Mouse (Mus musculus) gastrocnemius, adult 18-20 months (tissue): ENCODE measurements at regions not wholly inside any gene's neighbourhood (a gene's known extent, or its start where the extent isn't known, plus 50 kb on each side); places are given as distances from the start of the nearest gene placed in this dataset.
A peak's percentile ranks its signal among the peaks of the same experiment; 100 is the strongest.
"Not testable (repeated sequence)": the region's sequence is repeated elsewhere in the genome, so short reads cannot be mapped to it uniquely, and the experiment has no call there.

Experiments used
- DNase-seq: peaks from one replicate; pipeline ENCODE4 v3.0.0; 2021; ENCODE audit warnings: low spot score

GRCm38 (mm10) chr10:96240591-96240990 lies 104.2 kb downstream of the Gm5426 start:
- no peak for DNase-seq

- no peak for DNase-seq
Observed at GRCm38 (mm10) chr10:96253671-96254070, 117.3 kb downstream of the Gm5426 start.

DNA sequence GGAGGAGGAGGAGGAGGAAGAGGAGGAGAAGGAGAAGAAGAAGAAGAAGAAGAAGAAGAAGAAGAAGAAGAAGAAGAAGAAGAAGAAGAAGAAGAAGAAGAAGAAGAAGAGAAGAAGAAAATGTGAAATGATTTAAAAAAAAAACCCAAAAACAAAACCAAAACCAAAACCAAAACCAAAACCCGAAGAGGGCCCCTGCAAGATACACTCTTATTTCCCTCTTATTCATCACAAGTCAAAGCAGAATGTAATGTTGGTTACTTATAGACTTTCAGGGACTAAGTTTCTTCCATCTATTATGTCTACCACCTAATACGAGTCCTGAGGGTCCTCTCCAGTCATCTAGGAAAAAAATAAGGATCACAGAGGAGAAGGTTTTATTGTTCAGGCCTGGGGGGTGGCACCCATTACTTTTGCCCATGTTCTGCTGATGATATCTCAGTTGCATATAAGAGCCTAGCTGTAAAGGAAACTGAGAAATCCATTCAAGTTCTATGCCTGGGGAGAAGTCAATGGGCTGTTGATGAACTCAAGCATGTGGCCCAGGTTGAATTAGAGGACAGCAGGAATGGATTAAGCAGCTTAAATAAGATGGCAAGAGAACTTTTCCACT lies 118.0 kb downstream of the Gm5426 start:
- no peak for DNase-seq

DNA sequence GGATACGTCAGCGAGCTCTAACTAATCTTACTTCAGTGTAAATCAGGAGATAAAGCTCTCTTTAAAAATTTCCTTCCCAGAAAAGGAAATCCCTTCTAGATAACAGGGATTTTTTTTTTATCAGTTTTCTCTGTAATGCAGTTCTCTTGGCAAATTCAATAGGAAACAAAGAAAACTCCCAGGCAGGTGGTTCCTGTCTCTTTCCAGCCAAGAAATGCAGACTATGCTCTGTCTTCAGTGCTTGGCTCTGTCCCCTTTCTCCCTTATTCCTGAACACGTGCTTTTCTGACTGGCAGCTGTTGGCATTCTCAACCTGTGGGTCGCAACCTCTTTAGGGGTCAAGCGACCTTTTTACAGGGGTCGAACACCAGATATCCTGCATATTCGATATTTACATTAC lies 121.5 kb downstream of the Gm5426 start:
- no peak for DNase-seq

- DNase-seq, result no peak
Observed at GRCm38 (mm10) chr10:96259242-96259641, 122.8 kb downstream of the Gm5426 start.

GRCm38 (mm10) chr10:96259648-96260047 lies 123.2 kb downstream of the Gm5426 start:
- DNase-seq, result no peak

GRCm38 (mm10) chr10:96263544-96263943 lies 127.1 kb downstream of the Gm5426 start:
- DNase-seq, result peak; percentile 4

DNA sequence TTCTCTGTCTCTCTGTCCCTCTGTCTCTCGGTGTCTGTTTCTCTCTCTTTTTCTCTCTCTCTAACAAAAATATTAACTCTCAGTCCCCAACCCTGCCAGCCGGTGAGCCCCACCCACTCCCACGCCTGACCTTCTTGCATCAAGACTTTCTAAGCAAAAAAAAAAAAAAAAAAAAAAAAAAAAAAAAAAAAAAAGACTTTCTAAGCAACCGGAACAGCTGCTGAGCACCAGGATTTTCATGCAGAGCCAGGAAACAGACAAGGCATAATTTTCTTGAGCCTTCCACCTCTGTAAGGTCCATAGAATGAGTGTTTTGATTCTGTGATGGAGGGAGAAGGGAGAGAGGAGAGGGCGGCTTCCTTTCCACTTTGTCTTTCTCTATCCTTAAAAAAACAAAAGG lies 128.0 kb downstream of the Gm5426 start:
- peak; percentile 18 for DNase-seq

DNA sequence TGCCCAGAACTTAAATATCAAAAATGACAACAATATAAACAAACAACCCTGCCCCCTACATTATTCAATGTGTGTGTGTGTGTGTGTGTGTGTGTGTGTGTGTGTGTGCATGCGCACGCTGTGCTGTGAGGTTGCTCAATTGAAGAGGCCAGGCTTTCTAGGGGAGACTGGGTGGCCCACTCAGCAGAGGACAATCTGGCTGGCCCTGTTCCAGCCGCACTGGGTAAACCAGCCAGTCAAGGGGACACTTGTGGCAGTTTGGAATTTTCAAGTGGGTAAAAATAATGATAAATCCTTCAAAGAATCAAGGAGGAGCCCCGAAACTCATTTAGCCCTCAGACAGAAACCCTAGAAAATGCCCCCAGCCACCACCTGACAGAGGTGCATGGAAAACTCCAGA lies 128.5 kb downstream of the Gm5426 start:
- no peak for DNase-seq

DNA sequence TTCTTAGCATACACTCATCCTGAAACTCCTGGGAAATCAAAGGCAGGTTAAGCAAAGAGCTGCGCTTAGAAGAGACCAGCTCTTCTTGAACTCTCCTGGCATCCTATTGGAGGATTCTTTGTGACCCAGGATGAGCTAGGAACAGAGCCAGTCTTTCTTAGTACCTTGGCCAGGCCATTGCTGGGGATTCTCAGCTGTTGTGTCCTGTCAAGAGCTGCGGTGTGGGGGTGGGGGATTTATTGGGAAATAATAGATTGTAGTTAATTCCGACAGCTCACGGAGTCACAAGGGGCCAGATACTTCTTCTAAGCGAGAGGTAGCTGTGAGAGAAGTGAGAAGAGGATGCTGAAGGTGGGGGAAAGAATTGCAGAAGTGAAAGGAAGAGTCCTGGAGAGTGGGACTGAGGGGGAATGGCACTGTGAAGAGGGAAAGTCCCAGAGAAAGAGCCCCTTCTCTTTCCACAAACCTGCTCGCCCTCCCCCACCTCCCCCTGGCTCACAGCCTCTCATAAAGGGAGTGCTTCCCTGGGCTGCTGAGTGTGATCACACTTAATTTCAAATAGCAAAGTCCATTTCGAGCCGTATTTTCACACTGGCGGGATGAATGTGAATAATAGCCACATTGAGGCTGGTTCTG lies 129.8 kb downstream of the Gm5426 start:
- DNase-seq, result peak; percentile 39

DNA sequence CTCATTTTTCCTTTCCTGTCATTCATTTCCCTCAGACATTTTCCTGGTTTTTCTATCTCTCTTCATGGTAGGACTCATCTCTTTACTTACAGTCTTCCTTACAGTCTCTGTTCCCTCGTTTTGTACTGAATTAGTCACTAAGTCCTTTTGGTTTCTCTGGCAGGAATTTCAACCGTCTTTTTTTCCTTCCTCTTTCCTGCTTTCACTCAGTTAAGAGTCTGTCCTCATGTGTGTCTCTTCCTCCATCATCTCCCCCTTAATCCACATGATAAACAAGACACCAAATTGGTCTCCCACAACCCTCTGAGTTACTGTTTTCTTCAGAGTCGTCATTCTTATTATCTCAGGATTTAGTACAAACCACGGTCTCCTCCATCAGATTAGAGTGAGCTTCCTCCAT lies 131.2 kb downstream of the Gm5426 start:
- DNase-seq, result no peak

DNA sequence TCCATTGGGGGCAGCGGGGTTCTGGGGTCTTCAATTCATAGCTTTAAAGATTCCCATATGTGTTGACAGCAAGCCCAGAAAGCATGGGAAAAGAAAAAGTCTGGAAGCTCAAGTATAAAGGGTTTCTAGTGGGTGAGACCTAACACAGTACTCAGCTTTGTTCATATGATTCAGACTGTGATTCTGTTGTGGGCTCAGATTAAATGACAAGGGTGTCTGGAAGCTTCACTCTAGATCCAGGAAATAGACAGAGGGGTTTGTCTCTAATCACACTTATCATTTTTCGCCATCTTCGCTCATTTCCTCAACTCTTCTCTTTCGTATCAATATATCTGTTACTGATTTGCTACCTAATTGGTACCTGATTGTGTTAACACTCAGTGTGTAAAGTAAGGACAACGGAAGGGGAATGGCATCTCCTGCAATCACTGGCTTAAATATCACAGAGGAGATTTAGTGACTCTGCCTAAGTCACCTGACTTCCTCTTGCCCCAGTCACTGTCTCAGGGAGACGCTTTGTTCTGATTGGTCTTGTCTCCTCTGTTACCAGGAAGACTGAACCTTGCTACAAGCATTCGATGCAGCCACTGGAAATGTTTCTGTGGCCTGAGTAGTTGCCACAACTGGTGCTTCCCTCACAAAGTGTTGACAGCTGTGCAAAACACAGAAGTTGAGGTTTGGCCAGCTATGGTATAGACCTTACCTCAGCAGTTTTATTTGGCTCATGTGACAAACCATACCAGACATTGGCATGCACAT lies 137.4 kb downstream of the Gm5426 start:
- no peak for DNase-seq

DNA sequence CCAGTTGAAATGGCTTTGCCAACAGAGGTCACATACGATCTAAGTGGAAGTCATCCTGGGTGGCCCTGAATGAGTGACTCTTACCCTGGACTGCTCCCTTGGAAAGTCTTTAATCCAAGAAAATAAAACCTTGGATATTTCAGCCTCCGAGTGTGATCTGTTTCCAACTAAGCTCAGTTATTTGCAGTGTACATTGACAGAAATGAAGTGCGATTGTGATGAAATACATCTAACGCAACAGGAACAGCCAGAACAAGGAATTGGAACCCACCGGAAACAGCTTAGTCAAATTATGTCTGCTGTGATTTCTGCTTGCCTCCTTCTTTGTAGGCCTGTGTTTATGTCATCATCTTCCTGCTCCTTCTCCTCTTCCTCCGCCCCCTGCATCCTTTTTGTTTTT lies 143.7 kb downstream of the Gm5426 start:
- no peak for DNase-seq

GRCm38 (mm10) chr10:96285407-96286093 lies 149.1 kb downstream of the Gm5426 start:
- DNase-seq, result no peak

GRCm38 (mm10) chr10:96286094-96286485 lies 149.7 kb downstream of the Gm5426 start:
- no peak for DNase-seq

DNA sequence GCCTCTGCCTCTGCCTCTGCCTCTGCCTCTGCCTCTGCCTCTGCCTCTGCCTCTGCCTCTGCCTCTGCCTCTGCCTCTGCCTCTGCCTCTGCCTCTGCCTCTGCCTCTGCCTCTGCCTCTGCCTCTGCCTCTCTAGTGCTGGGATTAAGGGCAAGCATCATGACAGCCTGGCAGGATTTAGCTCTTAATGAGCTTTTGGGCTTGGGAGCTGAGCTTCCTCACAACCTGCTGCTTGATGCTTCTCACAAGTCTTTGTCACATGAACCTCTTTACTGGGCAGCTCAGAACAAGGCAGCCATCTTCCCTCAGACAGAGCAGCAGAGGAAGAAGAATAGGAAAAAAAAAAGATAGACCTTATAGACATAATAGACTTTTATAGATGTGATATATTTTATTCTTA lies 152.6 kb downstream of the Gm5426 start:
- not testable (repeated sequence) for DNase-seq

DNA sequence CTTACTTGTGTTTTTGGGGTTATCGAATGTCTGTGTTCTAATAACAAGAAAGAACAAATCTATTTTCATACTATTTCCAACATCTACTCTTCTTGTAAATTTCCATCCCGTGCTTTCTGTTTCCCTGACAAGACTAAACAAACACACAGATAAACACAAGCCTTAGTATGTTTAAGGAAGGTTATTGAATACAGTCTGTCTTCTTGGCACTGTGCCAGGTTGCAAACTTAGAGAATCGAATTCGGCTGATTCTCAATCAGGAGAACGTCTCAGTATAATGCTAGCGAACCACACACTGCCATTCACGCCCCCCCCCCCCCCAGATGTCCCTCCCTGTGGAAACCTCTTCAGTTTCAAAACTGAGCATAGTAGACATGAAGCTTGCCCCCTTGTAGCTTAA lies 157.2 kb downstream of the Gm5426 start:
- no peak for DNase-seq

GRCm38 (mm10) chr10:96294666-96295065 lies 158.3 kb downstream of the Gm5426 start:
- peak; percentile 40 for DNase-seq

- DNase-seq, result no peak
Observed at GRCm38 (mm10) chr10:96297658-96298057, 161.3 kb downstream of the Gm5426 start.

- DNase-seq, result peak; percentile 25
Observed at GRCm38 (mm10) chr10:96298566-96298965, 162.2 kb downstream of the Gm5426 start.

DNA sequence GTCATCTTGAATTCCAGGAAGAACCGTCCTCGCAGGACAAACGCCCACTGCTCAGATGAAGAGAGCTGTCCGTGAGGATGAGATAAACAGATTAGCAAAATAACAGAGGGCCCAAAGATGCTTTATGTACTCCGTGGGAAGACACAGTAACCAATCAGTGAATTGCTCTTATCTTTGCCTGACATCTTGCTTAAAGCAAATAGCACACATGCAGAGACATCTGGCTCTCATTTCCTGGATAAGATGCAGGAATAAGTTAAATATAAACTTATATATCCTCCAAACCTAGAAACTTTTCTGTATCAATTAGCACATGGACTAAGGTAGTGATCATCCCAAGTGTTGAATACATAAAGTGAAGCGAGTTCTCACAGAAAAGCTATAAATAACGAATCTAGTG lies 169.3 kb downstream of the Gm5426 start:
- no peak for DNase-seq

DNA sequence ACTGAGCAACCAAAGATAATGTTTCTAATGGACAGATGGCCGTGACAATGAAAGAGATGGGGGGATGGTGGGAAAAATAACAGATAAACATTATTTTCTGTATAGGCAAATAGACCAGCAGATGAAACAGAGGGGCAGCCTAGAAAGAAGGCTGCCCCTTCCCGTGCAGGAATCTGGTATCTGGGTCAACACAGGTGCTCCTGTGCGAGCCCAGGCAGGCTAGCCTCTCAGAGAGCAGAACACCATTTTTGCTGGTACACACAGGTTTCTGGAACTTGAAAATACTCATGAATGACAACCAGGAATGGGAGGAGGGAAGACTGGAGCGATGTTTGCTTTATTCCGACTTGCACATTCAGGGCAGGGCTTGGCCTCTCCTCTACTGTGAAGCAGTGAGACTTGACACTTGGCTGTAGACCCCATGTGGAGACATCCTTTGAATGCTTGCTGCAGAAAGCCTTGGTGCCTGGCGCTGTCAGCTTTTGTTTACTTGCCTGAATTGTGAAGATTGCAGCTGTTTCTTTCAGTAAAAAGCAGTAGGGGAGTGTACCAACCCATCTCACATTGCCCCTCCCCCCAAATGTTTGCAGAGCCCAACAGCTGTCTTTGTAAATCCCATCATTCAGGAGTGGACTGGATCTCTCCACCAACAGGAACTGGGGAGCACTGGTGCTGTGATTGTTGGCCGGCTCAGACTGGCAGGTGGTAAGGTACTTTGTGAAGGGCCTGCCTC lies 172.5 kb downstream of the Gm5426 start:
- no peak for DNase-seq
